Mouse (Mus musculus) monocyte, adult 2 months (primary cell): ENCODE results near the gene Cers3.

ENCODE experiments used
- DNase-seq, 2 experiments: peaks; one replicate each; pipeline ENCODE4 v3.0.0; 2022; ENCODE audit warnings: low spot score in 2 of 2, low read depth in 1 of 2

The Cers3 gene

GRCm38 (mm10) chr7:66743377-66743781 lies at the start of gene Cers3:
TSS of gene Cers3 (plus strand) at chr7:66743504.
- DNase-seq, result no peak

- no peak for DNase-seq
Measured at GRCm38 (mm10) chr7:66694467-66694866, 48.8 kb upstream of the Cers3 start.

GRCm38 (mm10) chr7:66702721-66703120 lies 40.6 kb upstream of the Cers3 start:
- DNase-seq, result no peak

GRCm38 (mm10) chr7:66704631-66705030 lies 38.7 kb upstream of the Cers3 start:
- no peak for DNase-seq

- DNase-seq, result no peak
Measured at GRCm38 (mm10) chr7:66711166-66711565, 32.1 kb upstream of the Cers3 start.

GRCm38 (mm10) chr7:66724514-66724913 lies 18.8 kb upstream of the Cers3 start:
- DNase-seq, result no peak

- DNase-seq, result no peak
Measured at GRCm38 (mm10) chr7:66724954-66725353, 18.4 kb upstream of the Cers3 start.

- DNase-seq, result no peak
Measured at GRCm38 (mm10) chr7:66728072-66728471, 15.2 kb upstream of the Cers3 start.

- no peak for DNase-seq
Measured at GRCm38 (mm10) chr7:66729232-66729631, 14.1 kb upstream of the Cers3 start.

- DNase-seq, result no peak
Measured at GRCm38 (mm10) chr7:66733431-66733830, 9.9 kb upstream of the Cers3 start.

GRCm38 (mm10) chr7:66733882-66734281 lies 9.4 kb upstream of the Cers3 start:
- DNase-seq, result no peak

- DNase-seq, result no peak
Measured at GRCm38 (mm10) chr7:66734466-66734865, 8.8 kb upstream of the Cers3 start.

- DNase-seq, result no peak
Measured at GRCm38 (mm10) chr7:66734993-66735392, 8.3 kb upstream of the Cers3 start.

GRCm38 (mm10) chr7:66737418-66737817 lies 5.9 kb upstream of the Cers3 start:
- DNase-seq, result no peak

GRCm38 (mm10) chr7:66741008-66741407 lies 2.3 kb upstream of the Cers3 start:
- no peak for DNase-seq

GRCm38 (mm10) chr7:66741412-66741811 lies 1.9 kb upstream of the Cers3 start:
- no peak for DNase-seq

- DNase-seq, result no peak
Measured at GRCm38 (mm10) chr7:66746972-66747371, 3.7 kb downstream of the Cers3 start.

GRCm38 (mm10) chr7:66749998-66750397 lies 6.7 kb downstream of the Cers3 start:
- no peak for DNase-seq

- DNase-seq, result no peak
Measured at GRCm38 (mm10) chr7:66753816-66754215, 10.5 kb downstream of the Cers3 start.

GRCm38 (mm10) chr7:66755611-66756010 lies 12.3 kb downstream of the Cers3 start:
- no peak for DNase-seq

GRCm38 (mm10) chr7:66769902-66770301 lies 26.6 kb downstream of the Cers3 start:
- no peak for DNase-seq

GRCm38 (mm10) chr7:66770706-66771105 lies 27.4 kb downstream of the Cers3 start:
- no peak for DNase-seq

GRCm38 (mm10) chr7:66771252-66771651 lies 27.9 kb downstream of the Cers3 start:
- no peak for DNase-seq

- no peak for DNase-seq
Measured at GRCm38 (mm10) chr7:66779411-66779810, 36.1 kb downstream of the Cers3 start.
